Mouse (Mus musculus): Measurements from ENCODE around the gene Gdi2. TPM values are rescaled to one million over a fixed set of nuclear protein-coding genes. Genes with fewer than 3 reads are reported as not detected.
A peak's percentile ranks its signal among the peaks of the same experiment; 100 is the strongest.

Gene Gdi2
- polyA plus RNA-seq, 1 experiment from 2014 or later, result 520 TPM

DNA sequence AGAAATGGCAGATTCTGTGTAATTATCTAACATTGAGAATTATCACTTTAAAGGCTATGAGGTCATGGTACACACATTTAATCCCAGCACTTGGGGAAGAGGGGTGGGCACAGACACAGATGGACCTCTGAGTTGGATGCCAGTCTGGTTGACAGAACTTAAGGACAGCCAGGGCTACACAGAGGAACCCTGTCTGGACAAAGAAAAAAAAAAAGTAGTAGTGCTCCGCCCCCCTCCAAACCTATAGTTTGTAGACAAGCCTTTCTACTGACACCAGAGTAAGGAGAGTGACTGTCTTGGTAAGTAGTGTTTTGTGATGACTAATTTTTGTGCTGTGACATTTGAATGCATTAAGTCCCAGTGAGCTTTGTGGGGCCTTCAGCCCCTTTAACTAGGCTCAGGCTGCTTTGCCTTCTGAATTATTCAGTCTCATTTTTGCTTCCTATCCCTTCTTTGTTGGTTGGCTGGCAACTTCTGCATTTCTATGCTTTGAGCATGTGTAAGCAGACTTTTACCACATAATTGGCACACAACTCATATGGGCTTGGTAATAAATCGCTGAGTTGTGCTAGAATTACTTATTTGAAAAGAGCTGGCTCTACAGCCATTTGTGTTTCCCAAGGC, 3.4 kb downstream of the Gdi2 start:
- Histone ChIP-seq H3K9me3 (ENCODE audit: control insufficient read depth, low read length) (no peaks in the 10 kb centered on the region), H3K4me3 (ENCODE audit: low read depth, low read length) (no peak overlapping the region), H3K4me2 (peak overlapping the region; percentile 57; the same call in 1 of the 2 replicates), H3K27me3 (ENCODE audit: control insufficient read depth, insufficient read depth, low read length) (no peaks in the 10 kb centered on the region), H3K9ac (ENCODE audit: low read length) (no peak overlapping the region), H3K27ac (ENCODE audit: low read depth, low read length) (0 out of 2 replicates have a peak overlapping the region, but pooled peaks have one; percentile 0), H3K36me3 (ENCODE audit: control insufficient read depth, insufficient read depth, low read length) (no peaks in the 10 kb centered on the region), H3K4me1 (ENCODE audit: control insufficient read depth, insufficient read depth, low read length) (peaks cover 18% of the 10 kb centered on the region)
- WGBS, result 74% methylated on average over 2 of the region's 2 CpGs
- DNase-seq (ENCODE audit: low spot score, missing footprints) (peak; percentile 86), ATAC-seq (ENCODE audit: low FRiP score) (no peak)

GRCm38 (mm10) chr13:3544077-3544874, 6.4 kb downstream of the Gdi2 start:
- DNase-seq (ENCODE audit: low spot score, missing footprints), result no peak
- no peak overlapping the region for H3K9ac ChIP-seq (ENCODE audit: low read length)
- no peak overlapping the region for H3K27ac ChIP-seq (ENCODE audit: low read depth, low read length)
- no peaks in the 10 kb centered on the region for H3K27me3 ChIP-seq (ENCODE audit: control insufficient read depth, insufficient read depth, low read length)
- no peak for ATAC-seq (ENCODE audit: low FRiP score)
- no peak overlapping the region for H3K4me2 ChIP-seq
- 88% methylated on average over 4 of the region's 4 CpGs for WGBS
- no peaks in the 10 kb centered on the region for H3K9me3 ChIP-seq (ENCODE audit: control insufficient read depth, low read length)
- no peak overlapping the region for H3K4me3 ChIP-seq (ENCODE audit: low read depth, low read length)
- peaks cover 13% of the 10 kb centered on the region for H3K4me1 ChIP-seq (ENCODE audit: control insufficient read depth, insufficient read depth, low read length)
- H3K36me3 ChIP-seq (ENCODE audit: control insufficient read depth, insufficient read depth, low read length), result no peaks in the 10 kb centered on the region

GRCm38 (mm10) chr13:3544925-3545324, 7.1 kb downstream of the Gdi2 start:
- no peak overlapping the region for H3K4me3 ChIP-seq (ENCODE audit: low read depth, low read length)
- H3K4me1 ChIP-seq (ENCODE audit: control insufficient read depth, insufficient read depth, low read length), result peaks cover 10% of the 10 kb centered on the region
- DNase-seq (ENCODE audit: low spot score, missing footprints) (no peak), ATAC-seq (ENCODE audit: low FRiP score) (no peak)
- no peak overlapping the region for H3K27ac ChIP-seq (ENCODE audit: low read depth, low read length)
- H3K36me3 ChIP-seq (ENCODE audit: control insufficient read depth, insufficient read depth, low read length), result no peaks in the 10 kb centered on the region
- WGBS, result 92% methylated on average over 5 of the region's 5 CpGs
- H3K4me2 ChIP-seq, result no peak overlapping the region
- H3K27me3 ChIP-seq (ENCODE audit: control insufficient read depth, insufficient read depth, low read length), result no peaks in the 10 kb centered on the region
- H3K9me3 ChIP-seq (ENCODE audit: control insufficient read depth, low read length), result no peaks in the 10 kb centered on the region
- no peak overlapping the region for H3K9ac ChIP-seq (ENCODE audit: low read length)

DNA sequence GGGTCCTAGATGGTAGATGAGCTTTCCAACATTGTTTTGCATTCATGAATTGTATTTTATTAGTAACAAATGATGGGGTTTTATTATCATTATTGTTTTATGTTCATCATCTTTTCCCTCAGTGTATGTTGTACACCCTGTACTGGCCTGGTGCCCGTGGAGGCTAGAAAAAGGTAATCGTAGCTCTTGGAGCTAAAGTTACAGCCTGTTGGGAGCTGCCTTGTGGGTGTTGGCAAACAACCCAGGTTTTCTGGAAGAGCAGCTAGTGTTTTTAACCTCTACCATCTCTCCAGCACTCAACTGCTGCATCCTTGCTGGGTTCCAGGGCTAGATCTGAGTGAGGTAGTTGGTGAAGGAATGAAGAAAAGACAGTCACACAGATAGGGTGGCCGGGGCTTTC, 9.5 kb downstream of the Gdi2 start:
- no peak overlapping the region for H3K9ac ChIP-seq (ENCODE audit: low read length)
- H3K4me2 ChIP-seq, result no peak overlapping the region
- no peaks in the 10 kb centered on the region for H3K27me3 ChIP-seq (ENCODE audit: control insufficient read depth, insufficient read depth, low read length)
- no peak overlapping the region for H3K27ac ChIP-seq (ENCODE audit: low read depth, low read length)
- H3K4me1 ChIP-seq (ENCODE audit: control insufficient read depth, insufficient read depth, low read length), result no peaks in the 10 kb centered on the region
- 97% methylated on average over 3 of the region's 3 CpGs for WGBS
- no peaks in the 10 kb centered on the region for H3K36me3 ChIP-seq (ENCODE audit: control insufficient read depth, insufficient read depth, low read length)
- ATAC-seq (ENCODE audit: low FRiP score), result no peak
- H3K9me3 ChIP-seq (ENCODE audit: control insufficient read depth, low read length), result no peaks in the 10 kb centered on the region
- H3K4me3 ChIP-seq (ENCODE audit: low read depth, low read length), result no peak overlapping the region
- DNase-seq (ENCODE audit: low spot score, missing footprints), result no peak

DNA sequence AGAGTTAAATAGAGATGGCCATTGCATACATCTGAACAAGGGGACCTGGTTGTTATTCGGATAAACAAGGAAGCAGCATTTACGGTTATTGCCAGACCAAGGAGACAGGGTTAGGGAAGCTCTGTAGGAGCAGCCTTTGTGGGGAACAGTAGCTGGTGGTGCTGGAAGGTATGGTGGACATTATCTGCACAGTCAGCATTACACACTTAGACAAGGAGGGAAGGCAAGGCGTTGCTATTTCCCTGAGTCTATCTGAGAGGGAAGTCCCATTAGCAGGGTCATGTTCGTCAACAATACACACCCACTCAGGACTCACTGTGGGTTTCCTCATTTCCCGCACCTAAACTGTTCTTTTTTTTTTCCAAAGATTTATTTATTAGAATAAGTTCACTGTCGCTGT, 10.0 kb downstream of the Gdi2 start:
- H3K4me2 ChIP-seq, result no peak overlapping the region
- H3K27ac ChIP-seq (ENCODE audit: low read depth, low read length), result no peak overlapping the region
- no peak overlapping the region for H3K9ac ChIP-seq (ENCODE audit: low read length)
- H3K27me3 ChIP-seq (ENCODE audit: control insufficient read depth, insufficient read depth, low read length), result no peaks in the 10 kb centered on the region
- H3K9me3 ChIP-seq (ENCODE audit: control insufficient read depth, low read length), result no peaks in the 10 kb centered on the region
- 90% methylated on average over 6 of the region's 6 CpGs for WGBS
- no peaks in the 10 kb centered on the region for H3K4me1 ChIP-seq (ENCODE audit: control insufficient read depth, insufficient read depth, low read length)
- ATAC-seq (ENCODE audit: low FRiP score) (no peak), DNase-seq (ENCODE audit: low spot score, missing footprints) (no peak)
- H3K36me3 ChIP-seq (ENCODE audit: control insufficient read depth, insufficient read depth, low read length), result no peaks in the 10 kb centered on the region
- H3K4me3 ChIP-seq (ENCODE audit: low read depth, low read length), result no peak overlapping the region

- H3K36me3 ChIP-seq (ENCODE audit: control insufficient read depth, insufficient read depth, low read length), result no peaks in the 10 kb centered on the region
- H3K27ac ChIP-seq (ENCODE audit: low read depth, low read length), result no peak overlapping the region
- DNase-seq (ENCODE audit: low spot score, missing footprints) (no peak), ATAC-seq (ENCODE audit: low FRiP score) (0 out of 2 replicates have a peak, but pooled peaks have one; percentile 16)
- no peak overlapping the region for H3K9ac ChIP-seq (ENCODE audit: low read length)
- H3K4me1 ChIP-seq (ENCODE audit: control insufficient read depth, insufficient read depth, low read length), result no peaks in the 10 kb centered on the region
- H3K27me3 ChIP-seq (ENCODE audit: control insufficient read depth, insufficient read depth, low read length), result no peaks in the 10 kb centered on the region
- H3K9me3 ChIP-seq (ENCODE audit: control insufficient read depth, low read length), result no peaks in the 10 kb centered on the region
- 97% methylated on average over 1 of the region's 1 CpGs for WGBS
- no peak overlapping the region for H3K4me3 ChIP-seq (ENCODE audit: low read depth, low read length)
- H3K4me2 ChIP-seq, result no peak overlapping the region
These were observed 25.3 kb downstream of the Gdi2 start for GRCm38 (mm10) chr13:3563130-3563529.

DNA sequence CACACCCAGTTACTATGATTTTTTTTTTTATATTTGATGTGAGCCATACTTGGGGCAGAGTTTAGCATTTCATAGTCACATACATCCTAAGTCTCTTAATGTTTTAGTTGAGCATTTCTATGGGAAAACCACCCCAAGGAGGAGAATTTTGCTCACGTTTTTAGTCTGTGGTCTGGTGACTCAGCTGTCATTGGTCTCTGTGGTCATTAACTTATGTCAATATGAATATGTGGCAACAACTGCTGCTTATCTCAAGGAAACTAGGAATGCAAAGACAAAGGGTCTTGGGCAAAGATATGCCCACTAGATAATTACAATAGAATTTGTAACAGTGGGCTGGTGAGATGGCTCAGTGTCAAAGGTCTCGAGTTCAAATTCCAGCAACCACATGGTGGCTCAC, 26.1 kb downstream of the Gdi2 start:
- no peaks in the 10 kb centered on the region for H3K9me3 ChIP-seq (ENCODE audit: control insufficient read depth, low read length)
- H3K9ac ChIP-seq (ENCODE audit: low read length), result no peak overlapping the region
- no peaks in the 10 kb centered on the region for H3K27me3 ChIP-seq (ENCODE audit: control insufficient read depth, insufficient read depth, low read length)
- ATAC-seq (ENCODE audit: low FRiP score), result no peak
- H3K36me3 ChIP-seq (ENCODE audit: control insufficient read depth, insufficient read depth, low read length), result no peaks in the 10 kb centered on the region
- WGBS, result 85% methylated on average over 2 of the region's 2 CpGs
- H3K4me1 ChIP-seq (ENCODE audit: control insufficient read depth, insufficient read depth, low read length), result no peaks in the 10 kb centered on the region
- DNase-seq (ENCODE audit: low spot score, missing footprints), result no peak
- H3K4me2 ChIP-seq, result no peak overlapping the region
- H3K4me3 ChIP-seq (ENCODE audit: low read depth, low read length), result no peak overlapping the region
- no peak overlapping the region for H3K27ac ChIP-seq (ENCODE audit: low read depth, low read length)

- ATAC-seq (ENCODE audit: low FRiP score), result no peak
- no peak overlapping the region for H3K27ac ChIP-seq (ENCODE audit: low read depth, low read length)
- no peak overlapping the region for H3K4me2 ChIP-seq
- H3K4me1 ChIP-seq (ENCODE audit: control insufficient read depth, insufficient read depth, low read length), result no peaks in the 10 kb centered on the region
- H3K9ac ChIP-seq (ENCODE audit: low read length), result no peak overlapping the region
- peaks cover 20% of the 10 kb centered on the region; the same call in 1 of the 2 replicates for H3K36me3 ChIP-seq (ENCODE audit: control insufficient read depth, insufficient read depth, low read length)
- 90% methylated on average over 3 of the region's 3 CpGs for WGBS
- H3K9me3 ChIP-seq (ENCODE audit: control insufficient read depth, low read length), result no peaks in the 10 kb centered on the region
- no peak for DNase-seq (ENCODE audit: low spot score, missing footprints)
- no peak overlapping the region for H3K4me3 ChIP-seq (ENCODE audit: low read depth, low read length)
- H3K27me3 ChIP-seq (ENCODE audit: control insufficient read depth, insufficient read depth, low read length), result no peaks in the 10 kb centered on the region
These were observed 52.9 kb downstream of the Gdi2 start for GRCm38 (mm10) chr13:3590789-3591188.

DNA sequence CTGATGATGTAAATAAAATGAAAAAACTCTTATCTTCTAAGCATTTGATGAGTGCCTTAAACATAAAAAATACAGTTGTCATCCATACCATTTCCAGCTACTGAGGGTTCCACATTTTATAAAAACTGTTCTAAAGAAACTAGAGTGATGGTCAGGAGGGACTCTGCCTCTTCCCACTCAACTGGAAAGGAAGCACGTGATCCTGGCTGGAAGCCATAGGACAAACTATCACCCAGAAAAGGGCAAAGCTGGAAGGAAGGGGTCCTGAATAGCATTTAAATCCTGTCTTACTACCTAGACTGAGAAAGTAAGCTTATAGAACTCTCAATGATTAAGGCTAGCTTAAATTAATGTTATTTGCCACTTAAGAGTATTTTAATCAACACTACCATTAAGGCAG, 56.4 kb downstream of the Gdi2 start:
- 91% methylated on average over 1 of the region's 1 CpGs for WGBS

More for the DNA sequence above, 56.4 kb downstream of the Gdi2 start:
- Histone ChIP-seq H3K36me3 (ENCODE audit: control insufficient read depth, insufficient read depth, low read length) (peaks cover 18% of the 10 kb centered on the region; the same call in 1 of the 2 replicates), H3K27ac (ENCODE audit: low read depth, low read length) (no peak overlapping the region), H3K4me2 (no peak overlapping the region), H3K9me3 (ENCODE audit: control insufficient read depth, low read length) (no peaks in the 10 kb centered on the region), H3K27me3 (ENCODE audit: control insufficient read depth, insufficient read depth, low read length) (no peaks in the 10 kb centered on the region), H3K4me3 (ENCODE audit: low read depth, low read length) (no peak overlapping the region), H3K4me1 (ENCODE audit: control insufficient read depth, insufficient read depth, low read length) (no peaks in the 10 kb centered on the region), H3K9ac (ENCODE audit: low read length) (no peak overlapping the region)
- DNase-seq (ENCODE audit: low spot score, missing footprints) (no peak), ATAC-seq (ENCODE audit: low FRiP score) (no peak)

All from midbrain, embryonic 11.5 days (tissue).